Mouse (Mus musculus) heart, adult 2 months (tissue): ENCODE results near the gene Tmem230.

Source experiments
- CTCF ChIP-seq: fragments of 200-600 bp; IDR thresholded peaks from 2 replicates; pipeline ENCODE4 v1.8.1; 2022; ENCODE audit warnings: antibody characterized with exemption, mild to moderate bottlenecking, moderate library complexity
- POLR2A ChIP-seq: fragments of 200-500 bp; IDR thresholded peaks from 2 replicates; pipeline ENCODE4 v1.6.1; 2011; ENCODE audit warnings: mild to moderate bottlenecking, low read depth, low read length, control low read depth; ENCODE audit not compliant: insufficient read depth

- TF ChIP-seq POLR2A (no peak), CTCF (no peak)
These were observed 42.1 kb downstream of the Tmem230 start for GRCm38 (mm10) chr2:132205549-132205948.
